Mouse (Mus musculus) kidney, adult 2 months (tissue): ENCODE data around the gene 4933416C03Rik. TPM values are rescaled to one million over a fixed set of nuclear protein-coding genes. Genes with fewer than 3 reads are reported as not detected.
A peak's percentile ranks its signal among the peaks of the same experiment; 100 is the strongest.

Experiments
- DNase-seq: peaks from one replicate; pipeline ENCODE4 v3.0.0; 2021
- H3K27ac ChIP-seq: fragments of 200-500 bp; 2 replicates; pipeline ENCODE4 v1.5.1; 2012; ENCODE audit warnings: low read depth, low read length, control low read depth, inconsistent platforms; ENCODE audit not compliant: insufficient read depth
- H3K27me3 ChIP-seq: fragments of 200-500 bp; replicated peaks from 2 replicates; pipeline ENCODE4 v1.6.1; 2012; ENCODE audit warnings: mild to moderate bottlenecking, moderate library complexity, low read length, inconsistent platforms; ENCODE audit not compliant: control insufficient read depth, insufficient read depth
- H3K36me3 ChIP-seq: fragments of 200-500 bp; 2 replicates; pipeline ENCODE4 v1.6.1; 2012; ENCODE audit warnings: mild to moderate bottlenecking, moderate library complexity, low read length, inconsistent platforms; ENCODE audit not compliant: control insufficient read depth, insufficient read depth
- H3K4me1 ChIP-seq: fragments of 200-500 bp; 2 replicates; pipeline ENCODE4 v1.6.1; 2011; ENCODE audit warnings: low read length; ENCODE audit not compliant: control insufficient read depth, insufficient read depth
- H3K4me3 ChIP-seq: fragments of 200-500 bp; 2 replicates; pipeline ENCODE4 v1.5.1; 2011; ENCODE audit warnings: mild to moderate bottlenecking, low read depth, low read length, control low read depth; ENCODE audit not compliant: insufficient read depth
- CTCF ChIP-seq: fragments of 200-500 bp; conservative IDR thresholded peaks from 2 replicates; pipeline ENCODE4 v1.5.1; 2011; ENCODE audit warnings: low read depth, mild to moderate bottlenecking, control low read depth, low read length, moderate library complexity, mixed read lengths; ENCODE audit not compliant: insufficient read depth, insufficient read length
- POLR2A ChIP-seq: fragments of 200-500 bp; IDR thresholded peaks from one replicate; pipeline ENCODE4 v1.6.1; 2011; ENCODE audit warnings: low read depth, low read length, control low read depth
- WGBS: fragments of 180-500 bp; shearing (Covaris S2); methylation state at CpG from one replicate; pipeline ENCODE4 v1.1.7; 2018; 5-methylcytosine and 5-hydroxymethylcytosine counted together
- polyA plus RNA-seq: library from polyadenylated mRNA; depleted of rRNA; stranded (reverse); fragments of >200 nt; gene quantifications from 2 replicates; pipeline ENCODE4 v1.2.3, GENCODE M21; 2012

The 4933416C03Rik gene
- polyA plus RNA-seq, 1 experiment: not detected

GRCm38 (mm10) chr10:116115881-116116677, 2.4 kb upstream of the 4933416C03Rik start:
- Histone ChIP-seq H3K36me3 (no peaks in the 10 kb centered on the region), H3K4me1 (no peaks in the 10 kb centered on the region), H3K27ac (no peak overlapping the region), H3K27me3 (no peaks in the 10 kb centered on the region), H3K4me3 (no peak overlapping the region)
- no peak for DNase-seq
- 64% methylated on average over 4 of the region's 4 CpGs for WGBS
- TF ChIP-seq POLR2A (no peak), CTCF (no peak)

- H3K4me1 ChIP-seq: no peaks in the 10 kb centered on the region
- no peak overlapping the region for H3K27ac ChIP-seq
- no peaks in the 10 kb centered on the region for H3K36me3 ChIP-seq
- no peak for TF ChIP-seq POLR2A
- TF ChIP-seq CTCF: no peak
- no peak for DNase-seq
- WGBS: 95% methylated on average over 11 of the region's 11 CpGs
- H3K4me3 ChIP-seq: no peak overlapping the region
- H3K27me3 ChIP-seq: no peaks in the 10 kb centered on the region
These were observed 849 bp downstream of the 4933416C03Rik start for GRCm38 (mm10) chr10:116112868-116113267.

- H3K27ac ChIP-seq: no peak overlapping the region
- TF ChIP-seq POLR2A (no peak), CTCF (no peak)
- DNase-seq: no peak
- H3K27me3 ChIP-seq: no peaks in the 10 kb centered on the region
- no peaks in the 10 kb centered on the region for H3K4me1 ChIP-seq
- no peaks in the 10 kb centered on the region for H3K36me3 ChIP-seq
- no peak overlapping the region for H3K4me3 ChIP-seq
- 83% methylated on average over 1 of the region's 1 CpGs for WGBS
These were observed 5.0 kb downstream of the 4933416C03Rik start for GRCm38 (mm10) chr10:116108730-116109129.

GRCm38 (mm10) chr10:116108176-116108575, 5.5 kb downstream of the 4933416C03Rik start:
- H3K36me3 ChIP-seq: no peaks in the 10 kb centered on the region
- 69% methylated on average over 4 of the region's 4 CpGs for WGBS
- no peaks in the 10 kb centered on the region for H3K27me3 ChIP-seq
- H3K27ac ChIP-seq: no peak overlapping the region
- DNase-seq: no peak
- no peaks in the 10 kb centered on the region for H3K4me1 ChIP-seq
- no peak overlapping the region for H3K4me3 ChIP-seq
- TF ChIP-seq CTCF (no peak), POLR2A (no peak)

- 87% methylated on average over 7 of the region's 7 CpGs for WGBS
- no peaks in the 10 kb centered on the region for H3K27me3 ChIP-seq
- H3K4me1 ChIP-seq: no peaks in the 10 kb centered on the region
- H3K4me3 ChIP-seq: no peak overlapping the region
- DNase-seq: no peak
- no peak for TF ChIP-seq CTCF
- TF ChIP-seq POLR2A: no peak
- no peaks in the 10 kb centered on the region for H3K36me3 ChIP-seq
- no peak overlapping the region for H3K27ac ChIP-seq
These were observed 15.2 kb downstream of the 4933416C03Rik start for GRCm38 (mm10) chr10:116098470-116098869.

GRCm38 (mm10) chr10:116096466-116096865, 17.3 kb downstream of the 4933416C03Rik start:
- Histone ChIP-seq H3K36me3 (no peaks in the 10 kb centered on the region), H3K27ac (no peak overlapping the region), H3K4me3 (no peak overlapping the region), H3K4me1 (no peaks in the 10 kb centered on the region), H3K27me3 (no peaks in the 10 kb centered on the region)
- no peak for TF ChIP-seq CTCF
- TF ChIP-seq POLR2A: no peak
- no peak for DNase-seq
- WGBS: 78% methylated on average over 13 of the region's 13 CpGs

GRCm38 (mm10) chr10:116083965-116084364, 29.8 kb downstream of the 4933416C03Rik start:
- Histone ChIP-seq H3K27ac (no peak overlapping the region), H3K4me3 (no peak overlapping the region), H3K4me1 (no peaks in the 10 kb centered on the region), H3K27me3 (no peaks in the 10 kb centered on the region), H3K36me3 (no peaks in the 10 kb centered on the region)
- WGBS: 23% methylated on average over 3 of the region's 3 CpGs
- TF ChIP-seq CTCF: no peak
- no peak for TF ChIP-seq POLR2A
- peak; percentile 12 for DNase-seq
